Mouse (Mus musculus) embryonic fibroblast, embryonic 13.5 days (primary cell): ENCODE results near the gene Gucy1b2. TPM values are rescaled to one million over a fixed set of nuclear protein-coding genes. Genes with fewer than 3 reads are reported as not detected.

Source experiments
- H3K27ac ChIP-seq: 2 replicates; pipeline ENCODE4 v1.5.1; 2012; ENCODE audit warnings: low read length, control low read depth, inconsistent platforms; ENCODE audit not compliant: insufficient read depth
- H3K4me1 ChIP-seq: 2 replicates; pipeline ENCODE4 v1.6.1; 2011; ENCODE audit warnings: low read length; ENCODE audit not compliant: control insufficient read depth, insufficient read depth
- H3K4me3 ChIP-seq: 2 replicates; pipeline ENCODE4 v1.5.1; 2011; ENCODE audit warnings: mild to moderate bottlenecking, control low read depth, low read length; ENCODE audit not compliant: insufficient read depth
- CTCF ChIP-seq: IDR thresholded peaks from 2 replicates; pipeline ENCODE4 v1.5.1; 2011; ENCODE audit warnings: mild to moderate bottlenecking, control low read depth, low read length, moderate library complexity, borderline replicate concordance; ENCODE audit not compliant: insufficient read depth
- POLR2A ChIP-seq: IDR thresholded peaks from 2 replicates; pipeline ENCODE4 v1.6.1; 2011; ENCODE audit warnings: low read depth, mild to moderate bottlenecking, control low read depth, low read length, moderate library complexity
- polyA plus RNA-seq: library from polyadenylated mRNA; stranded (reverse); fragments of >200 nt; gene quantifications from 2 replicates; pipeline ENCODE4 v1.2.4, GENCODE M21; 2011; ENCODE audit warnings: low read depth; ENCODE audit not compliant: missing spikeins, insufficient read length

Gene Gucy1b2
- polyA plus RNA-seq, 1 experiment = not detected

- Histone ChIP-seq H3K4me1 (no peaks in the 10 kb centered on the region), H3K4me3 (no peak overlapping the region), H3K27ac (no peak overlapping the region)
- TF ChIP-seq CTCF (no peak), POLR2A (no peak)
These were observed 105.9 kb downstream of the Gucy1b2 start for GRCm38 (mm10) chr14:62350186-62350585.

GRCm38 (mm10) chr14:62349786-62350185, 106.3 kb downstream of the Gucy1b2 start:
- TF ChIP-seq POLR2A (no peak), CTCF (no peak)
- Histone ChIP-seq H3K4me3 (no peak overlapping the region), H3K4me1 (no peaks in the 10 kb centered on the region), H3K27ac (no peak overlapping the region)

GRCm38 (mm10) chr14:62347103-62347502, 109.0 kb downstream of the Gucy1b2 start:
- no peak for TF ChIP-seq CTCF
- no peak for TF ChIP-seq POLR2A
- H3K27ac ChIP-seq = no peak overlapping the region
- peaks cover 4% of the 10 kb centered on the region for H3K4me1 ChIP-seq

GRCm38 (mm10) chr14:62346570-62346969, 109.5 kb downstream of the Gucy1b2 start:
- Histone ChIP-seq H3K4me1 (peaks cover 4% of the 10 kb centered on the region), H3K27ac (no peak overlapping the region), H3K4me3 (no peak overlapping the region)
- no peak for TF ChIP-seq CTCF
- TF ChIP-seq POLR2A = no peak

More at GRCm38 (mm10) chr14:62347103-62347502, 109.0 kb downstream of the Gucy1b2 start:
- H3K4me3 ChIP-seq = no peak overlapping the region

Other genes starting within 250 kb of the Gucy1b2 start
- gene Rnaseh2b, start 163.7 kb downstream of the Gucy1b2 start, polyA plus RNA-seq = 21.5 and 35.2 TPM in 2 replicates
- not detected in 2 replicates for gene Dleu7, start 163.2 kb downstream of the Gucy1b2 start, polyA plus RNA-seq
- 1.9 and 2.3 TPM in 2 replicates for gene Fam124a, start 99.4 kb upstream of the Gucy1b2 start, polyA plus RNA-seq
- not detected in 2 replicates for gene Gm4131, start 110.6 kb upstream of the Gucy1b2 start, polyA plus RNA-seq
- gene Serpine3, start 207.4 kb upstream of the Gucy1b2 start, polyA plus RNA-seq = not detected in 2 replicates